Mouse (Mus musculus) c-Kit-positive CD71-positive TER-119-positive erythroid progenitor cells, embryonic 14.5 days (primary cell): ENCODE measurements around the gene Cep55.

ENCODE experiments used
- DNase-seq: peaks from one replicate; pipeline ENCODE4 v3.0.0-alpha.2; 2013; ENCODE audit warnings: low spot score

Gene Cep55

GRCm38 (mm10) chr19:38045198-38045597, 9.6 kb upstream of the Cep55 start:
- DNase-seq = no peak

GRCm38 (mm10) chr19:38049686-38050085, 5.1 kb upstream of the Cep55 start:
- no peak for DNase-seq

- DNase-seq = no peak
Observed at GRCm38 (mm10) chr19:38053227-38054041, 1.4 kb upstream of the Cep55 start.

- DNase-seq = peak; percentile 29
Observed at GRCm38 (mm10) chr19:38054149-38054719, 577 bp upstream of the Cep55 start.

GRCm38 (mm10) chr19:38055798-38056197, 987 bp downstream of the Cep55 start:
- no peak for DNase-seq

GRCm38 (mm10) chr19:38056276-38056675, 1.5 kb downstream of the Cep55 start:
- DNase-seq = no peak

GRCm38 (mm10) chr19:38056931-38057330, 2.1 kb downstream of the Cep55 start:
- no peak for DNase-seq

GRCm38 (mm10) chr19:38063201-38063600, 8.4 kb downstream of the Cep55 start:
- no peak for DNase-seq

GRCm38 (mm10) chr19:38064051-38064450, 9.2 kb downstream of the Cep55 start:
- no peak for DNase-seq

- no peak for DNase-seq
Observed at GRCm38 (mm10) chr19:38073226-38073625, 18.4 kb downstream of the Cep55 start.

- DNase-seq = no peak
Observed at GRCm38 (mm10) chr19:38075051-38075450, 20.2 kb downstream of the Cep55 start.

- no peak for DNase-seq
Observed at GRCm38 (mm10) chr19:38076251-38076650, 21.4 kb downstream of the Cep55 start.

GRCm38 (mm10) chr19:38077851-38078540, 23.2 kb downstream of the Cep55 start:
- no peak for DNase-seq

GRCm38 (mm10) chr19:38081361-38081760, 26.6 kb downstream of the Cep55 start:
- no peak for DNase-seq

GRCm38 (mm10) chr19:38082931-38083525, 28.2 kb downstream of the Cep55 start:
- no peak for DNase-seq

GRCm38 (mm10) chr19:38085841-38086240, 31.0 kb downstream of the Cep55 start:
- DNase-seq = no peak

GRCm38 (mm10) chr19:38086948-38087551, 32.2 kb downstream of the Cep55 start:
- no peak for DNase-seq

- DNase-seq = no peak
Observed at GRCm38 (mm10) chr19:38089358-38089757, 34.5 kb downstream of the Cep55 start.

GRCm38 (mm10) chr19:38091512-38091985, 36.7 kb downstream of the Cep55 start:
- DNase-seq = no peak

GRCm38 (mm10) chr19:38096231-38096630, 41.4 kb downstream of the Cep55 start:
- DNase-seq = no peak

- no peak for DNase-seq
Observed at GRCm38 (mm10) chr19:38096858-38097758, 42.3 kb downstream of the Cep55 start, which contains the start of gene Ffar4. Gene Ffar4 (plus strand): TSS chr19:38097071.
